Mouse (Mus musculus): ENCODE data around the gene Cmtm7. TPM values are rescaled to one million over a fixed set of nuclear protein-coding genes. Genes with fewer than 3 reads are reported as not detected.

The Cmtm7 gene
- polyA plus RNA-seq, 1 experiment from 2014 or later = 97.5 TPM

DNA sequence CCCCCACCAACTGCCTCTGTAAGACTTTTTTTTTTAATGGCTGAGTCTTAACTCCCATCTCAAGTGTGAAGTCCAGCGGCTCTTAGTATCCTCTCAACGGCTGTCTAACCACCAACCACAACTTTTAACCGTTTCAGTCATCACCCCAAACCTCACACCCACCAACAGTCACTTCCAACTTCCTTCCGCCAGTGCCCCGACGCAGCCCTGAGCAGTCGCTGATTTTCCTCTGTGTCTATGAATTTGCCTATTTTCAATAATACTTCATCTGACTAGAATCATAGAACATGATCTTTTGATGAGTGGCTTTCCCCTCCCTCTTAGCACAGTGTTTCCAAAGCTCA, 3.6 kb downstream of the Cmtm7 start:
- Histone ChIP-seq H3K27ac (no peak overlapping the region), H3K36me3 (no peaks in the 10 kb centered on the region), H3K9me3 (replicated peaks) (no peaks in the 10 kb centered on the region), H3K4me1 (replicated peaks) (peaks cover 27% of the 10 kb centered on the region), H3K4me3 (no peak overlapping the region), H3K27me3 (no peaks in the 10 kb centered on the region), H3K4me2 (no peak overlapping the region; the same call in 1 of the 2 replicates), H3K9ac (no peak overlapping the region)
- WGBS = 64% methylated on average over 7 of the region's 7 CpGs
- ATAC-seq (replicated peaks; ENCODE audit: insufficient number of reproducible peaks, insufficient read depth, low FRiP score, low read depth) = no peak

DNA sequence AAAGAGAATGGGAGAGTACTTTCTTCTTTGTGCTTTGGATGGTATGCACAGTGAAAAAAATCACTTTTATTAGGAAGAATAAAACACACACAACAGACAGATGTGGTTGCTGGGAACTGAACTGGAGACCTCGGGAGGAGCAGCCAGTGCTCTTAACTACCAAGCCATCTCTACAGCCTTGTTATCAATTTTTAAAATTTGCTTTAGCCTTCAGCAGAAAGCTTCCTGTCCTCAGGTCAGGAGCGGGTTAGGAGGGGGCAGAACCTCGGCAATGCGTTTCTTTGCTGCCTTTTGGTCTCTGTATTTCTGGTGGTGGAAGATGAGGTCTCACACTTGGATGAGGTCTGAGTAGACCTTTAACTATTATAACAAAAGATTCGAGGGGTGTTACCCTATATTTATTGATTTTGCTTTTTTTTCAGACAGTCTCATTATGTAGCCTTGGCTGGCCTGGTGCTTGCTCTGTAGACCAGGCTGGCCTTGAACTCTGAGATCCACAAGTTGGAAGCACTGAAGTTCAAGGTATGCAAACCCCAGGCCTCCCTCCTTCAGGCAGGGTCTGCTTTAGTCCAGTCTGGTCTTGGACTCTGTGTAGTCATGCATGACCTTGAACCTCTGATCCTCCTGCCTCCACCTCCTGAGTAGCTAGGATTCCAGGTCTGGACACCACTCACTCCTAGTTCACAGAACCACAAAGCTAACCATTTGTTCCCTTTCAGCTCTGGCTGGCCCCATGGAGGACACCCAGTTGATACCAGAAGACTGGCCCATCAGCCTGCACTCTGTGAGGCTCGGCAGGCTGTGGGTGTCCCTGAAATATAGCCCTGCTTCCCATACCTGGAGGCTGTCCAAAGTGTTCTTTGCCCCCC, 4.2 kb downstream of the Cmtm7 start:
- Histone ChIP-seq H3K4me1 (replicated peaks) (peaks cover 27% of the 10 kb centered on the region), H3K27me3 (no peaks in the 10 kb centered on the region), H3K27ac (no peak overlapping the region), H3K9ac (no peak overlapping the region), H3K4me3 (no peak overlapping the region), H3K9me3 (replicated peaks) (no peaks in the 10 kb centered on the region), H3K36me3 (0 out of 2 replicates have a peak, but pooled peaks cover 3% of the 10 kb centered on the region), H3K4me2 (no peak overlapping the region; the same call in 1 of the 2 replicates)
- no peak for ATAC-seq (replicated peaks; ENCODE audit: insufficient number of reproducible peaks, insufficient read depth, low FRiP score, low read depth)
- 68% methylated on average over 6 of the region's 6 CpGs for WGBS

DNA sequence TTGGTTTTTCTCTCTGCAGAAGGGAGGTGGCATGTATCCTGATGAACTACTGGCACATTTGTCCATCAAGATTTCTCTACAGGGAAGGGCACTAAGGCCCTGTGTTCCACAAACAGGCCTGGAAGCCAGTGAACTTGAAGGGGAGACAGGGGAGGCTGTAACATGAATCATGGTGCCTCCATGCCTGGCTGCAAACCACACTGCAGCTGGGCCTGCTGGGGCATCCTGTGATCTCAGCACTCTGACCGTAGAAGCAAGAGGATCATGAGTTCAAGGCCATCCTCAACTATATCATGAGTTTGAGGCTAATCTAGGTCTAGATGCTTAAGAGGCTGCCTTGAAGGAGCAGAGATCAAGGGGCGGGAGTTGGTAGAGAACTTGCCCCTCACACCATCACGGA, 5.3 kb downstream of the Cmtm7 start:
- no peak overlapping the region; the same call in 1 of the 2 replicates for H3K27ac ChIP-seq
- 87% methylated on average over 3 of the region's 3 CpGs for WGBS
- H3K9ac ChIP-seq = no peak overlapping the region
- 0 out of 2 replicates have a peak, but pooled peaks cover 7% of the 10 kb centered on the region for H3K36me3 ChIP-seq
- no peak for ATAC-seq (replicated peaks; ENCODE audit: insufficient number of reproducible peaks, insufficient read depth, low FRiP score, low read depth)
- H3K27me3 ChIP-seq = no peaks in the 10 kb centered on the region
- no peaks in the 10 kb centered on the region for H3K9me3 ChIP-seq (replicated peaks)
- no peak overlapping the region for H3K4me3 ChIP-seq
- no peak overlapping the region for H3K4me2 ChIP-seq
- peaks cover 27% of the 10 kb centered on the region for H3K4me1 ChIP-seq (replicated peaks)

DNA sequence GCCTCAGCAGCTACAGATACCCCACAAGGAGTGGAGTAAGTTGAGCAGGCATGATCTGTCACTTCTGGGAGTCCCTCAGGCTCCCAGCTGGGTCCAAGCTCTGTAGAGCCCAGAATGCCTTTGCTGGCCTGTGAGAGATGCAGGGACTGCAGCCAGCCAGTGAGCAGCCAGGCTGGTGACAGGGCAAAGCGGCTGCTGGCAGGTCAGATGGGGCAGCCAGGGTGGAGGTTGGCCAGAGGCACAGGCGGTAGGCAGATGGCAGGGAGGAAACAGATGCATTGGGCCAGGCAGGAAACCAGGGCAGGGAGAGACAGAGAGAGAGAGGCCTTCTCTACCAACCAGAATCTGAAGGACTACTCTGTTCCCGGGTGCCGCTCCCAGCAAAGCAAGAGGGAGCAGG, 6.4 kb downstream of the Cmtm7 start:
- Histone ChIP-seq H3K4me3 (no peak overlapping the region), H3K27me3 (no peaks in the 10 kb centered on the region), H3K4me1 (replicated peaks) (peaks cover 25% of the 10 kb centered on the region), H3K9ac (0 out of 2 replicates have a peak overlapping the region, but pooled peaks have one; percentile 16), H3K27ac (peak overlapping the region; percentile 26; the same call in 1 of the 2 replicates), H3K36me3 (0 out of 2 replicates have a peak, but pooled peaks cover 7% of the 10 kb centered on the region), H3K9me3 (replicated peaks) (no peaks in the 10 kb centered on the region), H3K4me2 (no peak overlapping the region)
- ATAC-seq (replicated peaks; ENCODE audit: insufficient number of reproducible peaks, insufficient read depth, low FRiP score, low read depth) = 0 out of 2 replicates have a peak, but pooled peaks have one; percentile 28
- WGBS = 44% methylated on average over 4 of the region's 4 CpGs

DNA sequence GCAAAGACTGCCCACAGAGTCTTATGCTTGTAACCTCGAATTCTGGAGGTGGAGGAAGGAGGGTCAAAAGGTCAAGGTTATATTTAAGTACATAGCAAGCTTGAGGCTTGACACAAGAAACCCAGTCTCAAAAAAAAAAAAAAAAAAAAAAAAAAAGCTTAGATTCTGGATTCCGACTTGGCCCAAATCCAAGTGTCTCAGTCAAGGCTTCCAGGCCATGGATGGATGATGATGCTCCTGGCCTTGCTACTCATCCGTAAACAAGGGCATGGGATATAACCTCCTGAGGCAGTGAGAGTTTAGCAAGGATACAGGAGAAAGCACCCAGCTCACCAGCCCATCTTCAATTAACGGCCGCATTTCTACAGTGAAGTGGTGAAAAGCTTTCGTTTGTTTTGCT, 7.0 kb downstream of the Cmtm7 start:
- no peak overlapping the region for H3K4me3 ChIP-seq
- H3K4me1 ChIP-seq (replicated peaks) = peaks cover 19% of the 10 kb centered on the region
- peak overlapping the region; percentile 26; the same call in 1 of the 2 replicates for H3K27ac ChIP-seq
- no peaks in the 10 kb centered on the region for H3K27me3 ChIP-seq
- H3K9ac ChIP-seq = no peak overlapping the region
- WGBS = 65% methylated on average over 6 of the region's 6 CpGs
- H3K9me3 ChIP-seq (replicated peaks) = no peaks in the 10 kb centered on the region
- no peak overlapping the region for H3K4me2 ChIP-seq
- H3K36me3 ChIP-seq = 0 out of 2 replicates have a peak, but pooled peaks cover 7% of the 10 kb centered on the region
- ATAC-seq (replicated peaks; ENCODE audit: insufficient number of reproducible peaks, insufficient read depth, low FRiP score, low read depth) = no peak

DNA sequence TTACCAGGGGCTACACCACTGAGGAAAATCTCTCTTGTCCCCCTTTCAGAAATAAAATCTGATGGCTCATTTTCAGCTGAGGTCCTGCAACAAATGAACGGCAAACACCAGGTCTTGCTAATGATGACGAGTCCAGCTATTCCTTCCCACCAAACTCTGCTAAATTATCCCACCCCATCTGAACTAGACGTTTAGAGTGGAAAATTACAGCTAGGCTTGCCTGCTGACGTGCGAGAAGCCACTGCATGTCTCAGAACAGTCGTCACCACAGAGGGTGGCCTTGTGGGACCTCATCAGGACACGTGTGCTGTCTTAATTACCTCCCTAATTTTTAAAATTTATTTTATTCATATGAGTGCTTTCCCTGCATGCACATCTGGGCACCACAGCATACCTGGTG, 10.1 kb downstream of the Cmtm7 start:
- no peak for ATAC-seq (replicated peaks; ENCODE audit: insufficient number of reproducible peaks, insufficient read depth, low FRiP score, low read depth)
- H3K27ac ChIP-seq = no peak overlapping the region
- no peak overlapping the region for H3K4me2 ChIP-seq
- 78% methylated on average over 7 of the region's 7 CpGs for WGBS
- H3K4me1 ChIP-seq (replicated peaks) = peaks cover 27% of the 10 kb centered on the region
- H3K36me3 ChIP-seq = 0 out of 2 replicates have a peak, but pooled peaks cover 7% of the 10 kb centered on the region
- H3K9ac ChIP-seq = no peak overlapping the region
- H3K4me3 ChIP-seq = no peak overlapping the region
- no peaks in the 10 kb centered on the region for H3K9me3 ChIP-seq (replicated peaks)
- H3K27me3 ChIP-seq = no peaks in the 10 kb centered on the region

DNA sequence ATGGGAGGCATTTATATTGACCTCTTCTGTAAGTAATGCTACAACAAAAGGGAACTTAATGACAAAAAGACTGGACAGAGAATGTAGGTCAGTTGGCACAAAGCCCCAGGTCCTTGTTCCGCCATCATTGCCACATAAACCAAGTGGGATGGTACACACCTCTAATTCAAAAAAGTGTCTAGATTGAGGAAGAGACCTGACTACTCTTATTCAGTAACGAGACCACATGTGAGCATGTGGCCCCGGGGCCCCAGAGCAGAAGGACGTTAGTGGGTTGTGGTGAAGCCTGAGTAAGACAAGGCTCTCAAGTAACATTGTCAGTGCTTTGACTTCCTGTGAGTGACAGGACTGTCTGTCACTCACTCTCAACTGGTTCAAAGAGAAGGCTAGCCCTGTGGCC, 11.4 kb downstream of the Cmtm7 start:
- no peak overlapping the region for H3K4me3 ChIP-seq
- 0 out of 2 replicates have a peak, but pooled peaks cover 7% of the 10 kb centered on the region for H3K36me3 ChIP-seq
- no peaks in the 10 kb centered on the region for H3K9me3 ChIP-seq (replicated peaks)
- WGBS = 83% methylated on average over 4 of the region's 4 CpGs
- no peak overlapping the region for H3K27ac ChIP-seq
- peaks cover 21% of the 10 kb centered on the region for H3K4me1 ChIP-seq (replicated peaks)
- H3K4me2 ChIP-seq = no peak overlapping the region
- H3K9ac ChIP-seq = no peak overlapping the region
- no peaks in the 10 kb centered on the region for H3K27me3 ChIP-seq
- ATAC-seq (replicated peaks; ENCODE audit: insufficient number of reproducible peaks, insufficient read depth, low FRiP score, low read depth) = no peak

DNA sequence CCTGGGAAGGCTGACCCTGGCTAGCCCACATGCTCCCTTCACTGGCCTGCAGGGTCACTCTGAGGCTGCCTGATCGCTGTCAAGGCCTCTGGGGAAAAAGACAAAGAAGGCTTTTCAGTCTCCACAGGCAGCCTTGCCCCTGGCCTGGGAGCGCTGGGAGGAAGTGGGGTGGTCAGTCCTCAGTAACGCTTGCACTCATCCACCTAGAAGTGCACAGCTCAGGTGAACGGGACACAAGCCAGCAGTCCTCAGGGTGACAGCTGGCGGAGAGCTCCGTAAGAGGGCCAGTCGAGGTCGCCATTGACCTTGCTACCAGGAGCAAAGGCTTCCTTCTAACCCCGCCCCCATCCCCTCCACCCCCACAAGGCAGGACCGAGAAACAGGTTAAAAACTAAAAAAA, 13.6 kb downstream of the Cmtm7 start:
- peak overlapping the region; percentile 25; the same call in 1 of the 2 replicates for H3K27ac ChIP-seq
- H3K4me2 ChIP-seq = no peak overlapping the region
- WGBS = 41% methylated on average over 10 of the region's 10 CpGs
- 0 out of 2 replicates have a peak, but pooled peaks cover 8% of the 10 kb centered on the region for H3K36me3 ChIP-seq
- H3K27me3 ChIP-seq = no peaks in the 10 kb centered on the region
- H3K9ac ChIP-seq = no peak overlapping the region
- H3K4me3 ChIP-seq = no peak overlapping the region
- ATAC-seq (replicated peaks; ENCODE audit: insufficient number of reproducible peaks, insufficient read depth, low FRiP score, low read depth) = no peak
- H3K9me3 ChIP-seq (replicated peaks) = no peaks in the 10 kb centered on the region
- H3K4me1 ChIP-seq (replicated peaks) = peaks cover 14% of the 10 kb centered on the region

DNA sequence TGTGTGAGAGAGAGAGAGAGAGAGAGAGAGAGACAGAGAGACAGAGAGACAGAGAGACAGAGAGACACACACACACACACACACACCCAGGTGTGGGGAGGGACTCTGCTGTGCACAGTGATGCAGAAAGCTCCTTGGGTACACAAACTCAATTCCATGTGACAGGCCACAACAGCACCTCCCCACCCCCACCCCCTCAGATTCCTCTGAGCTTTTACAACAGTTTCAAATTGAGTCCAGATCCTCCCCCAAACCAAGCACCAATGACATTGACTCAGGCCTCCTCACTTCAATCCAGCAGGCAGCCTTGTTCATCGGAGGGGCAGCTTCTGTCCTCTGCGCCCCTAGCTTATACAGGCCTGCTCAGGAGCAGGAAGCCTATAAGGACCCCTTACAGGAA, 14.1 kb downstream of the Cmtm7 start:
- no peak for ATAC-seq (replicated peaks; ENCODE audit: insufficient number of reproducible peaks, insufficient read depth, low FRiP score, low read depth)
- Histone ChIP-seq H3K4me1 (replicated peaks) (peaks cover 14% of the 10 kb centered on the region), H3K9me3 (replicated peaks) (no peaks in the 10 kb centered on the region), H3K9ac (no peak overlapping the region), H3K36me3 (0 out of 2 replicates have a peak, but pooled peaks cover 11% of the 10 kb centered on the region), H3K4me3 (no peak overlapping the region), H3K4me2 (no peak overlapping the region), H3K27ac (peak overlapping the region; percentile 25; the same call in 1 of the 2 replicates), H3K27me3 (no peaks in the 10 kb centered on the region)
- WGBS = 72% methylated on average over 2 of the region's 2 CpGs

DNA sequence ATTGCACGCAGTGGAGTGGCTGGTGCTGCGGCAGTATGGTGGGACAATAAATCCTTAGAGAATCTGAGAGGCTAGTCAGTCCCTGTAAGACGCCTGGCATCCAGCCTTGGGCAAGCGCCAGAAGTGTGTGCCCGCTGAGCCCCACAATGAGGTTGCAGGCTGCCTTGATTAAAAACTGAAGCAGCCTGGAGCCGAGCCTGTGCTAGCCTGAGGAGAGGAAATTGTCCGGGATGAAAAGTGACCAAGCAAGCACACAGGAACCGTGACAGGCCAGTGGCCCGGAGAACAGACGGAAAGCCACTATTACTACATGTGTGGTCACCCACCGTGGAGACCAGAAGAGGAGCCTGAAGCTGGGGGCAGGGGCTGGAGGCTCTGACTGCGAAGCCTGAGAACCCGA, 14.6 kb downstream of the Cmtm7 start:
- no peaks in the 10 kb centered on the region for H3K9me3 ChIP-seq (replicated peaks)
- H3K4me3 ChIP-seq = no peak overlapping the region
- 67% methylated on average over 13 of the region's 13 CpGs for WGBS
- no peaks in the 10 kb centered on the region for H3K27me3 ChIP-seq
- no peak overlapping the region for H3K27ac ChIP-seq
- H3K4me1 ChIP-seq (replicated peaks) = peaks cover 14% of the 10 kb centered on the region
- no peak overlapping the region for H3K9ac ChIP-seq
- peaks cover 10% of the 10 kb centered on the region; the same call in 1 of the 2 replicates for H3K36me3 ChIP-seq
- ATAC-seq (replicated peaks; ENCODE audit: insufficient number of reproducible peaks, insufficient read depth, low FRiP score, low read depth) = no peak
- no peak overlapping the region for H3K4me2 ChIP-seq

DNA sequence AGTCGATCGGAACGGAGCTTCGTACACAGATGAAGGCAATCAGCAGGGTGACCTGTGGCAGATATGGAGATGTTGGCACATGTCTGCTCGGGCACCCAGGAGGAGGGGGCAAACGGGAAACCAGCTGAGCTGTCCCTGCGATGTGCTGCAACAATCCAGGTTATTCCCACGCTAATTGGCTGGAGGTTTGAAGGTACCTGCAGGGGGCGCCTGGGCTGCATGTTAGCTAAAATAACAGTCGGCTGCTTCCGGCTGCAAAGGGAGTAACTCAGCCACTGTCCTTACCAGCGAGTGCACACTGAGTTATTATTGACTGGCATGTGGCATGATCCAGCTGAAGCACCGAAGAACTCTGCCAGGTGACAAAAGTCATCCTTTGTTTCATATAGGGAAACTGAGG, 18.3 kb downstream of the Cmtm7 start:
- H3K4me3 ChIP-seq = no peak overlapping the region
- 61% methylated on average over 13 of the region's 13 CpGs for WGBS
- no peaks in the 10 kb centered on the region for H3K27me3 ChIP-seq
- no peaks in the 10 kb centered on the region for H3K9me3 ChIP-seq (replicated peaks)
- peaks cover 14% of the 10 kb centered on the region for H3K4me1 ChIP-seq (replicated peaks)
- H3K27ac ChIP-seq = no peak overlapping the region
- no peak overlapping the region for H3K9ac ChIP-seq
- ATAC-seq (replicated peaks; ENCODE audit: insufficient number of reproducible peaks, insufficient read depth, low FRiP score, low read depth) = no peak
- no peak overlapping the region for H3K4me2 ChIP-seq
- peaks cover 30% of the 10 kb centered on the region; the same call in 1 of the 2 replicates for H3K36me3 ChIP-seq
